Mouse (Mus musculus): ENCODE measurements around the gene Znhit6. TPM values are rescaled to one million over a fixed set of nuclear protein-coding genes. Genes with fewer than 3 reads are reported as not detected.
A peak's percentile ranks its signal among the peaks of the same experiment; 100 is the strongest.

Znhit6 gene
- total RNA-seq, 1 experiment from 2014 or later, result 48.8 TPM

GRCm38 (mm10) chr3:145628643-145629042 lies 52.6 kb downstream of the Znhit6 start:
- ATAC-seq (replicated peaks in 1 of 2; ENCODE audit: insufficient read depth in 1 of 2, low FRiP score in 2 of 2, low TSS enrichment in 1 of 2, low read depth in 1 of 2, poor library complexity in 2 of 2, severe bottlenecking in 2 of 2), result no peak

- ATAC-seq (replicated peaks in 1 of 2; ENCODE audit: insufficient read depth in 1 of 2, low FRiP score in 2 of 2, low TSS enrichment in 1 of 2, low read depth in 1 of 2, poor library complexity in 2 of 2, severe bottlenecking in 2 of 2), result no peak
Measured at GRCm38 (mm10) chr3:145632888-145633287, 56.9 kb downstream of the Znhit6 start.

GRCm38 (mm10) chr3:145634002-145634710 lies 58.2 kb downstream of the Znhit6 start:
- ATAC-seq (replicated peaks in 1 of 2; ENCODE audit: insufficient read depth in 1 of 2, low FRiP score in 2 of 2, low TSS enrichment in 1 of 2, low read depth in 1 of 2, poor library complexity in 2 of 2, severe bottlenecking in 2 of 2), result no peak

GRCm38 (mm10) chr3:145640170-145640569 lies 64.2 kb downstream of the Znhit6 start:
- ATAC-seq (replicated peaks in 1 of 2; ENCODE audit: insufficient read depth in 1 of 2, low FRiP score in 2 of 2, low TSS enrichment in 1 of 2, low read depth in 1 of 2, poor library complexity in 2 of 2, severe bottlenecking in 2 of 2), result no peak

GRCm38 (mm10) chr3:145640583-145640982 lies 64.6 kb downstream of the Znhit6 start:
- ATAC-seq (replicated peaks in 1 of 2; ENCODE audit: insufficient read depth in 1 of 2, low FRiP score in 2 of 2, low TSS enrichment in 1 of 2, low read depth in 1 of 2, poor library complexity in 2 of 2, severe bottlenecking in 2 of 2), result no peak

- ATAC-seq (replicated peaks in 1 of 2; ENCODE audit: insufficient read depth in 1 of 2, low FRiP score in 2 of 2, low TSS enrichment in 1 of 2, low read depth in 1 of 2, poor library complexity in 2 of 2, severe bottlenecking in 2 of 2), result no peak
Measured at GRCm38 (mm10) chr3:145641036-145641685, 65.2 kb downstream of the Znhit6 start.

- ATAC-seq (replicated peaks in 1 of 2; ENCODE audit: insufficient read depth in 1 of 2, low FRiP score in 2 of 2, low TSS enrichment in 1 of 2, low read depth in 1 of 2, poor library complexity in 2 of 2, severe bottlenecking in 2 of 2), result no peak
Measured at GRCm38 (mm10) chr3:145641878-145642277, 65.9 kb downstream of the Znhit6 start.

GRCm38 (mm10) chr3:145642861-145643260 lies 66.9 kb downstream of the Znhit6 start:
- ATAC-seq (replicated peaks in 1 of 2; ENCODE audit: insufficient read depth in 1 of 2, low FRiP score in 2 of 2, low TSS enrichment in 1 of 2, low read depth in 1 of 2, poor library complexity in 2 of 2, severe bottlenecking in 2 of 2), result no peak

- no peak for ATAC-seq (replicated peaks in 1 of 2; ENCODE audit: insufficient read depth in 1 of 2, low FRiP score in 2 of 2, low TSS enrichment in 1 of 2, low read depth in 1 of 2, poor library complexity in 2 of 2, severe bottlenecking in 2 of 2)
Measured at GRCm38 (mm10) chr3:145645463-145645862, 69.5 kb downstream of the Znhit6 start.

- ATAC-seq (replicated peaks in 1 of 2; ENCODE audit: insufficient read depth in 1 of 2, low FRiP score in 2 of 2, low TSS enrichment in 1 of 2, low read depth in 1 of 2, poor library complexity in 2 of 2, severe bottlenecking in 2 of 2), result no peak
Measured at GRCm38 (mm10) chr3:145646009-145646408, 70.0 kb downstream of the Znhit6 start.

- ATAC-seq (replicated peaks in 1 of 2; ENCODE audit: insufficient read depth in 1 of 2, low FRiP score in 2 of 2, low TSS enrichment in 1 of 2, low read depth in 1 of 2, poor library complexity in 2 of 2, severe bottlenecking in 2 of 2), result no peak
Measured at GRCm38 (mm10) chr3:145646666-145647065, 70.7 kb downstream of the Znhit6 start.

GRCm38 (mm10) chr3:145647416-145647815 lies 71.4 kb downstream of the Znhit6 start:
- ATAC-seq (replicated peaks in 1 of 2; ENCODE audit: insufficient read depth in 1 of 2, low FRiP score in 2 of 2, low TSS enrichment in 1 of 2, low read depth in 1 of 2, poor library complexity in 2 of 2, severe bottlenecking in 2 of 2), result no peak

GRCm38 (mm10) chr3:145648097-145648931 lies 72.3 kb downstream of the Znhit6 start:
- ATAC-seq (replicated peaks in 1 of 2; ENCODE audit: insufficient read depth in 1 of 2, low FRiP score in 2 of 2, low TSS enrichment in 1 of 2, low read depth in 1 of 2, poor library complexity in 2 of 2, severe bottlenecking in 2 of 2), result peak; percentile 35 to 49; a peak in 1 of 4 replicates

- ATAC-seq (replicated peaks in 1 of 2; ENCODE audit: insufficient read depth in 1 of 2, low FRiP score in 2 of 2, low TSS enrichment in 1 of 2, low read depth in 1 of 2, poor library complexity in 2 of 2, severe bottlenecking in 2 of 2), result 0 out of 4 replicates have a peak, but pooled peaks of 1 of the 2 experiments have one; percentile 34
Measured at GRCm38 (mm10) chr3:145648991-145649851, 73.2 kb downstream of the Znhit6 start.

GRCm38 (mm10) chr3:145649852-145650202 lies 73.8 kb downstream of the Znhit6 start, which contains the start of gene Ccn1:
Gene Ccn1 (minus strand): TSS chr3:145649981.
- no peak; a peak in 1 of 4 replicates for ATAC-seq (replicated peaks in 1 of 2; ENCODE audit: insufficient read depth in 1 of 2, low FRiP score in 2 of 2, low TSS enrichment in 1 of 2, low read depth in 1 of 2, poor library complexity in 2 of 2, severe bottlenecking in 2 of 2)

GRCm38 (mm10) chr3:145650298-145651011 lies 74.5 kb downstream of the Znhit6 start:
- ATAC-seq (replicated peaks in 1 of 2; ENCODE audit: insufficient read depth in 1 of 2, low FRiP score in 2 of 2, low TSS enrichment in 1 of 2, low read depth in 1 of 2, poor library complexity in 2 of 2, severe bottlenecking in 2 of 2), result no peak

Measured in hematopoietic stem cell, adult 5-6 weeks (primary cell).